Mouse (Mus musculus) naive thymus-derived CD4-positive, alpha-beta T cell, adult 2 months (primary cell): Measurements from ENCODE around the gene Tjp3.

ENCODE experiments used
- DNase-seq: peaks from one replicate; pipeline ENCODE4 v3.0.0-alpha.2; 2011; ENCODE audit warnings: low read depth

Gene Tjp3

DNA sequence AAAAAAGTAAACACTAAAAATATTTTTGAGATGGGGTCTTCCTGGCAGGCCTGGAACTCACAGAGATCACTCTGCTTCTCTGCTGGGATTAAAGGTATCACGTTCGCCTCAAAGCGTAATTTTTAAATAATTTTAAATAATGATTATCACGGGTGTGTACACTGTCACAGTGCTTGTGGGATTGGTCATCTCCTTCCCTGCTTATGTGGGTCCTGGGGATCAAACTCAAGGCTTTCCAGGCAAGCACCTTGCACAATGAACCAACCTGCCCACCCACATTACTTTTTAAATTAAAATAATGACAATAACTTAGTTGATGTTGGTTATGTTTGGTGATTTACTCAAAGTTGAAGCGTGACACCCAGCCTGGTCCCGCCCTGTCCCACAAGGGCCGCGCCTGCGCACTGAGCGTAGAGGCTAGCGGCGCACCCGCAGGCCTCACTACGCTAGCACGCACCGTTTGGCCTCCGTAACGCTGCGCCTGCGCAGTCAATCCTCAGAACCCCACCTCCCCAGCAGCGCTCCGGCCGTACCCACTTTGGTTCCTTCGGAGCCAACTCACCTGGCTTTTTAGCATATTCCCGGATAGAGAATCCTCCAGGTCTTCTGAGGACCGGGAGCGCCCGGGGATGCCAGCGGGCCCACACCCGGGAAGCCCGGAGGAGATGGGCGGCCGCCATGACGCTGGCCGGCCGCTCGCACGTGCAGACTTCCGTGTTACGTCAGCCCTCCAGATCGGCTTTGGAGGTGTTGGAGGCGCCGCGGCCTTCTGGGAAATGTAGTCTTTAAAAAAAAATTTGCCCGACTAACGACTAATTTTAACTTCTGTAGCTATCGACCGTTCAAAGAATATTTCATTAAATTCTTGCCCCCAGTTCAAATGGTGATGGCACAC, 24.9 kb downstream of the Tjp3 start, which contains the start of the genes Mrpl54 and Apba3:
Gene Mrpl54, minus strand, starts transcription at position 724 of the 895 bp plus-strand sequence.
Gene Apba3, plus strand, starts transcription at position 750 of the 895 bp plus-strand sequence.
- peak; percentile 98 for DNase-seq

DNA sequence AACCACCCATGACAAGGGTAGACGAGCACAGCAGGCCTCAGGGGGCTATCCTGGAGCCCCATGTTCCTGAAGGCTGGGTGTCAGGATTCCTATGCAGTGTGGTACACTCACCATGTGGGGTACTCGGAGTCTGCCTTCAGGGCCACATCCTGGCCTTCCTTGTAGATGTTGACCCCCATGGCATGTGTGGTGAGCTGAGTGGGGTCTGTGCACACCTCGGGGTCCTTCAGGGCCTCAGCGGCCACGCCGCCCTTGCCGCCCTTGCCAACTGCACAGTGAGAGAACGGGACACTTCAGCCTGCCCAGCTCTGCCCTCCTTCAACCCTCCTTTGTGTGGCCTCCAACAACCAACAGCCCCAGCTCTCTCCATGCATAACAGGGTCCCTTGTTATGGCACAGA, 25.8 kb downstream of the Tjp3 start:
- DNase-seq = peak; percentile 26

DNA sequence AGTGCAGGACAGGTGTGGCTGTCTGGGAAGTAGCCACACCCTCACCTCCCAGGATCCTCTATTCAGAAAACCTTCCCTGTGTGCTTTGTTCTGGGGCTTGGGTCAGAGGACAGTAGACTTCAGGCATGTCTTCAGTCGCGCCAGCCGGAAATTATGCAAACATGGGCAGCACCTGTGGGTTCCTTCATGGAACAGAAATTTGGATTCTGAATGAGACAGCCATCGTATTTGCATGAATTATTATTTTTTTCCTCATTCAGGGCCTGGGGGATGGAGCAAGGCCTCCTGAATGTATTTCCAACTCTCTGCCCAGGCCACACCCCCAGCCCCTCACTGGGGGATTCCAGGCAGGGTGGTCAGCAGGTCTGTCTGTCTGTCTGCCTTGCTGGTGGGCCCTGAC, 30.4 kb downstream of the Tjp3 start:
- DNase-seq = no peak

DNA sequence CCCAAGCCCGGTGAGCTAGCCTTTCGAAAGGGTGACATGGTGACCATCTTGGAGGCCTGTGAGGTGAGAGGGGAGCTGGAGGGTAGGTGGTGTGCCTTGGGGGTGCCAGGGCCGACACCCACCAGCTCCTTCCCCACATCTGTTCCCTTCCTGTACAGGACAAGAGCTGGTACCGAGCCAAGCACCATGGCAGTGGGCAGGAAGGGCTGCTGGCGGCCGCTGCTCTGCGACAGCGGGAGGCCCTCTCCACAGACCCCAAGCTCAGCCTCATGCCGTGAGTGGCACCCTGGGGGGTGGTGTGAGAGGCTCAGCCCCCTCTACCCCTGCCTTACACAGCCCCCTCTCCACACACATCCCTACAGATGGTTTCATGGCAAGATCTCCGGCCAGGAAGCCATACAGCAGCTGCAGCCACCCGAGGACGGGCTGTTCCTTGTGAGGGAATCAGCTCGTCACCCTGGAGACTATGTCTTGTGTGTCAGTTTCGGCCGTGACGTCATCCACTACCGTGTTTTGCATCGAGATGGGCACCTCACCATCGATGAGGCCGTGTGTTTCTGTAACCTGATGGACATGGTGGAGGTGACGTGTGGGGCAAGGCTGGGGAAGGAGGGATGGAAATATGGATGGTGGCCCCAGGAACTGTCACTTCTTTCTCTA, 32.0 kb downstream of the Tjp3 start:
- DNase-seq = no peak

DNA sequence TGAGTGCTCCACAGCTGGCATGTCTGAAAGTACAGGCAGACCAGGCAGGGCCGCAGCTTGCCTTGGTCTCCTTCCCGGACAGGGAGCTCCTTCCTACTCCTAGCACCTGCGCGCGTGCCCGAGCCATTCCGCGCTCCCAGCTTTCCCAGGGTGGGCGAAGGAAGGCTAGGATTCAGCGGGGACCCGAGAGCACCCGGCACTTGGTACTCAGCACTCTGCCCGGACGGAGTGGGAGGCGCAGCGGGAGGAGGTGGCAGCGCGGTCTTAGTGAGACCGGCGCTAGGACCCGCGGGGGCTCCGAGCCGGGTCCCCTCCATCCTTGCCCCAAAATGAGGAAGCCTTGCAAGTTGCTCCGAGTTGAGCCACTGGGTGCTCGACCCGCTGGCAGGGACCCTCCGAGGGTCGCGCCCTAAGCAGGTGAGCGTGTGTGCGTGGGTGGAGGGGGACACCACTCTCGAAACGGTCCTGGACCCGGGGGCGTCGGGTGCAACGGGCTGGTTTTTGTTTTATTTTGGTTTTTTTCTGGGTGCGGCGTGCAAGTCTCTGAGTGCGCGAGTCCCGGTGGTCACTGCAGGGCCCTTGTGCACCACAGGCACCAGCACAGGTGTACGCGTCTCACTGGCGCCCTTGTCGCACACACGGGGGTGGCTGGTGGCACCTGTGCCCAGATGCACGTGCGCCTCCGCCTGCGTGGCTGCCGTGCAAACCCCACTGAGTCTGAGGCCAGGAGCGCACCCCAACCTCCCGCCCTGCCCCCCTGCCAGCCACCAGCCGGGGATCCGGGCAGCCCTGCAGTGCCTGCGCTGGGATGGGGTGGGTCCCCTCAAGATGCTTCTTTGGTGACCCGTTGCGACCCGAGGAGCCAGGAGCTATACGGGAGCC, 34.0 kb downstream of the Tjp3 start:
- DNase-seq = no peak

DNA sequence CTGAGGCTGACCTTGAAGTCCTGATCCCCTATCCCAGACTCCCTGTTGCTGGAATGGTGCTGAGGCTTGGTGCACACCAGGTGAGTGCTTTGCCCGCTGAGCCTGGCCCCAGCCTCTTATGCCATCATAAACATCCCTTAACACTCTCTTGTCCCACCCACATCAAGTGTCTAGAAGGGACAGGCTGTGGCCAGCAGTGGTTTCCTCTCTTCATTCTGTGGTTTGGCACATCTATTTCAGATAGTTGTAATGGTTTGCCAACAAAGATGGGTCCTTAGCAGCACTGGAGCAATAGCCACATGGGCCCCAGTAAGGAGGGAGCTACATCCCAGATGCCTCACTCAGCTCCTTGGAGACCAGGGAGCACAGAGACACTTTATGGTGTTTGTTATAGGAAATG, 36.5 kb downstream of the Tjp3 start:
- no peak for DNase-seq

DNA sequence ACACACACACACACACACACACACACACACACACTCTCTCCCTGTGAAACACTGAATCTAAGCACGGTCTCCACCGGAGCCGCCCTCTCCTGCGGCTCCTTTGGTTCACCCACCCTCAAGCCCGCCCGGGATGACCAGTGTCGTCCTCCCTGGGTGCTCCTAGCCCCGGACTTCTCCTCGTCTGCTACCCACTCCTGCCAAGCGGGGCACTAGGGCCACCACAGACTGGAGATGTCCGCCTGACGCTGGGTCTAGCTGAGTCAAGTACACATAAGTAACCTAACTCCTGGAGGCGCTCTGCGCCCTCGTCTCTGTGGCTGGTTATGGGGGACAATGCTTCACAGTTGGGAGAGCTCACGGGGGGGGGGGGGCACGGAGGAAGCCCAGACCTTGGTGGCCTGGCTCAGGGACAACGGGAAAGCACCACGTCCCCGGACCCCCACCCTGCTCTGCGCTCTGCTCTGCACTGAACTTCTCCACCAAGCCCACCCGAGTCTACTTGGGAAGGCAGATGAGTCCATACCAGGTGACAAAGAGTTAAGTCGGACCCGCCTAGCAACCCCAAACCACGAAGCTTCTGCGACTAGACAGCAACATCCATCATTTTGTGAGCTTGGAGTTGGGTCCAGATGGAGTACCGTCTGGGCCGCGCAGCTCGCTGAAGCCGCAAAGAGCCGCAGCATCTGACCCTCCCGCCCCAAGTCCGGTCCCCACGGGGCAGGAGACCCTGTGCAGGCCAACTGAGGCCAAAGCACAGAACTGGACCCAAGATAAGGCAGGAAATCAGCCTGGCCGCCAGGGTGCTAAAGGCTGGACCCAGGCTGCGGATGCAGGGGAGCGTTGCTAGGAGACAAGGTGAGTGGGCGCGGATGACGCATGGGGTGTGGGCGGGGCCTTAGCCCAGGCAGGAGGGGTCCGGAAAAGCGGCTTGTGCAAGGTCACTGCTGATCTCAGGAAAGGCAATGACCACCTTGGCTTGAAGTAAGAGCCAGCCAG, 38.7 kb downstream of the Tjp3 start, which contains the start of gene Matk:
Gene Matk, plus strand, starts transcription at position 512 of the 996 bp plus-strand sequence.
- peak; percentile 71 for DNase-seq

DNA sequence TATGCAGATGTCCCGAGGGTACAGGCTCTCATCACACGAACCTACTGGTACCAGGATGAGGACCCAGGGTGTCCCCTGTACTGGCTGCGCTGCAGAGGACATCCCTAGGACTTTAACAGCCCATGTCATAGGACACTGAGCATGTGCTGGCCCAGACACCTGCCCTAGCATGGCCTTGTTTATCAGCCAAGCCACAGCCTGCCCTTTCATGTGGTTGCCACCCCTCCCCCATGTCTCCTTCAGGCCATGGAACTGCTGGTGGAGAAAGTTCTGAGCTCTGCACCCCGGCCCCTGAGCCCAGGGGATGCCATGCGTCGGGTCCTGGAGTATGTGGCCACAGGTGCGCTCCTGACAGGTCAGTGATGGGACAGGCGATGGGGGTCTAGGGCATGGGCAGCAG, 41.9 kb downstream of the Tjp3 start:
- DNase-seq = no peak

DNA sequence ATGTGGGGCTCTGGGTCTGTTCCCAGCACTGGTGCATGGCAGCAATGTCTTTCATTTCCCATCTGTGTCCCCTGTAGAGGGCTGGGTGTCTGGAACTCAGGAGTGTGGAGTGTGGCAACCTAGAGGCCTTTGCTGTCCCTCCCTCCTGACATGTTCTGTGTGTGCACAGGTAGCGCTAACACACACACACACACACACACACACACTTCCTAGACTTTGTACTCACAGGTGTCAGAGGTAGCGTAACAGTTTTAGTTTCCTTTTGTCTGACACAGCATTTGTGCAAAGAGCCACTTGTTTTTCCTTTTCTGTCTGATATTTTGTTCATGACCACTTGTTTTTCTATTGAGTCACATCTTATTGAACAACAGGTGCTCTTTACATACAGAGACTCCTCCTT, 43.6 kb downstream of the Tjp3 start:
- DNase-seq = peak; percentile 88

DNA sequence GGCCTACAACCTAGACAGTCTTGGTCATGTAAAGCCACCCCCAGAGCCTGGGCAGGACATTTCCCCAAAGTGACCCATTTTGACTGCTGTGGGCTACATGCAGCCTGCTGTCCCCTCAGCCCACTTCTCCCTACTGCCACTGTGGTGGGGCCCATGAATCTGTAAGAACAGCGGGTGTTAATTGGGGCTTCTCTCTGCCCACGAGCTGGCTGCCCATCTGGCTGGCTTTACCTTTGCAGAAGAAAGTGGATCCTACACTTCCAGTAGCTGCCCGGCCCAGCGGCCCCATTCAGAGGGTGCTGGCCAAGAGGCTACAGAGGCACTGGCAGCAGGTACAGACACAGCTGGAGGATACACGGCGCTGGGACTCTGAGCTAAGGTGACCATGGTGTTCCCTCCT, 46.2 kb downstream of the Tjp3 start:
- DNase-seq = peak; percentile 27

DNA sequence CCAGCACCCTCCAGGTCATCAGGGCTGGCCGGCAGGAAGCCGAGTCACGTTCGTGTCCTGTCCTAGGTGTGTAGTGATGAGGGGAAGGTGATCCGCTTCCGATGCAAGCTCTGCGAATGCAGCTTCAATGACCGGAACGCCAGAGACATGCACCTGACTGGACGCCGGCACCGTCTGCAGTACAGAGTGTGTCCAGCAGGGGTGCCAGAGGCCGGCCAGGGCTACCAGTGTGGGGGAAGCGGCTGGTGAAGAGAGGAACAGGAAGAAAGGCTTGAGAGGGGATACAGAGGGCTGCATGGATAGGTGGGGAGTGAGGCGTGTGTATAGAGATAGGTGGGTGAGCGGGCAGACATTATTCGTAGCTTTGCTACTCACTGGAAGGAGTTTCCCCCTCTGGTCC, 46.8 kb downstream of the Tjp3 start:
- DNase-seq = peak; percentile 86

DNA sequence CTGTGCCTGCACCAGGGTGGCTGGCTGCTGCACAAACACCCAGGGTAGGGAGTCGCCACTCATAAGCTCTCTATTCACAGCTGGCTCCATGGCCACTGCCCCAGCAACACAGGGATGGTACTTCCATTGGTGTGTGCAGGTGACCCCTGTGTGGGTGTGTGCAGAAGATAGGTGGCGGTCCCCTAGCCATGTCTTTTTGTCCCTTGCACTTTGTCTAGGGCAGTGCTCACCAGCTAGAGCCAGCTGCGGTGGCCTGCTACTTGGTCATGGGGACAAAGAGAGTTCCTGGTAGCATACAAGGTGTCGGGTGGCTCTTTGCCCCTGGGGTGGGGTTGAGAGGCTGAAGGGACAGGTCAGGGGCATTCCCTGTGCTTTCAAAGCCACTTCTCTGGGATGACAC, 47.2 kb downstream of the Tjp3 start:
- no peak for DNase-seq

DNA sequence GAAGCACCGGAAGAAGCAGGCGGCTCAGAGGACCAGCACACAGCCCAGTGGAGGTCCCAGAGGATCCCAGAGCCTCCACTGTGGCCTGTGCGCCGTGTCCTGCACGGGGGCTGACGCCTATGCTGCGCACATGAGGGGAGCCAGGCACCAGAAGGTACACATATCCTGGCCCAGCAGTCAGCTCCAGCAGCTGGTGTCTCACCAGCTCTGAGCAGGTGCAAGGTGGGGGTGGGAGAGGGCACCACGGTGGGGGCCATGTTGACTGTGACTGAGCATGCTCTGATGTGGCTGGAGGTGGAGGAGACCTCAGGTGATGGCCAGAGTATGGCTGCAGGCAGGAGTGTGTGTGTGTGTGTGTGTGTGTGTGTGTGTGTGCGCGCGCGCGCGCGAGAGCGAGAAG, 49.4 kb downstream of the Tjp3 start:
- no peak for DNase-seq

DNA sequence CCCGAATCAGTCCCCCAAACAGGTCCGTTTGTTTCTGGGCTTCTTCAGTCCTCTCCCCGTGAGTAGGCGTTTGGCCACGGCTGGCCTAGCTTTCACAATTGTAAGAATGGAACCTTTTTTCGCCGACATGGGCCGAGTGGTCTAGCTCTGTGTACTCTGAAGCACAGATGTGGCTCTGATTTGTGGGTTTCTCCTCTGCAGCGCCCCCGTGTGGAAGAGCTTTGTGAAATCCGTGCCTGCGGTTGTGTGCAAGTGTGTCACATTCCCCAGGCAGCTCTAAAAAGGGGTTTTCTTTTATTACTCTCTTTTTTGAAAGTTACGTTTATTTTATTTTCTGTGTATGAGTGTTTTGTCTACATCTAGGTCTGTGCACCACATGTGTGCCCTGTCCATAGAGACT, 50.5 kb downstream of the Tjp3 start:
- DNase-seq = peak; percentile 83

DNA sequence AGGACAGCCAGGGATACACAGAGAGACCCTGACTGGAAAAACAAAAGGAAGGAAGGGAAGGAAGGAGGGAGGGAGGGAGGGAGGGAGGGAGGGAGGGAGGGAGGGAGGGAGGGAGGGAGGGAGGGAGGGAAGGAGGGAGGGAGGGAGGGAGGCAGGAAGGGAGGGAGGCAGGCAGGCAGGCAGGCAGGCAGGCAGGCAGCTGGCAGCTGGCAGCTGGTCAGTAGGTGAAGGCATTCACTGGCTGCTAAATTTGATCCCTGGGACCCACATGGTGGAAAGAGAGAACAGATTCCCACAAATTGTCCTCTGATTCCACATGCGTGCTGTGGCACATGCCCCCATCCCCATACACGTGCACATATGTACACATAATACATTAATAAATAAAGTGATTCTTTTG, 52.8 kb downstream of the Tjp3 start:
- DNase-seq = no peak

DNA sequence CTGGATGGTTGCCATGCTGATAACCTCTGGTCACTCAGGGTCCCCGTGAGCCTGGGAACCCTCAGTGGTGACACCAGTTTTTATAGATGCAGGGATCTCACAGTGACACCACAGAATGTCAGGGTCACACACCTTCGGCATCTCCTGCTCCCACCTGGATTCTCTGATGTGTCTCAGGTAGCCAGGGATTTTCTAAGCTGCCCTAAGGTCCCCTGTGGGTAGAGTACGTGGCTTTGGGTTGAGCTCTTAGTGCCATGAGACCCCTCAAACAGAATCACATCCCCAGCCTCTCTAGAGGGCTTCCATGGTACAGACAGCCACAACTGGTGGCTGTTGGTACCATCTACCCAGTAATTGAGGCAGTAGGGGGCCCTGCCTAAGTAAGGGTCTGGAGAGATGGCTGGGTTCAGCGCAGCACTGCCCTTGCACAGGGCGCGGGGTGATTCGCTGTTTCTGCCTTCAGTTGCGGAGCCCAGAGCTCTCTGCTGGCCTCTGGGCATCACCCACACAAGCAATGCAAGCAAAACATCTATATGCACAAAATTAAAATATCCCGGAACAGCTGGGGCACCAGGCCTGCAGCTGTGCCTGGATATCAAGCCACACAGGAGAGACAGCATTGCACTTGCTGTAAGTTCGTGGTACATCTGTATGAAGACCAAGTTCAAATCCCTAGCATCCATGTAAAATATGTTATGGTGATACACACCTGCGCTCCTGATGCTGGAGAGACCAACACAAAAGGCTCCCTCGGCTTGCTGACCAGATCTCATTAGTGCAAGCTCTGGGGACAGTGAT, 54.7 kb downstream of the Tjp3 start:
- no peak for DNase-seq

DNA sequence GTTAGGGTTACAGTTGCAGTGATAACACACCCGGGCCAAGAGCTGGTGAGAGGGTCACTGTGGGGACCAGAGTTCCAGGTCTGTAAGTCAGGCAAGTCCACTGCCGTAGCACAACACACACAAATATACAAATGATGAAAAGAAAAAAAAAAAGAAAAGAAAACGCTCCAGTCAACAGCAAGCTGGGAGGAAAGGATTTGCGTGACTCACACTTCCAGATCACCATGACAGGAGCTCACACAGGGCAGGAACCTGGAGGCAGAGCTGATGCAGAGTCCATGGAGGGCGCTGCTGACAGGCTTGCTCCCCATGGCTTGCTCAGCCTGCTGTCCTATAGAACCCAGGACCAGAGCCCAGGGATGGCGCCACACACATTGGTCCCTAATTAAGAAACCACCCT, 57.2 kb downstream of the Tjp3 start:
- no peak for DNase-seq

DNA sequence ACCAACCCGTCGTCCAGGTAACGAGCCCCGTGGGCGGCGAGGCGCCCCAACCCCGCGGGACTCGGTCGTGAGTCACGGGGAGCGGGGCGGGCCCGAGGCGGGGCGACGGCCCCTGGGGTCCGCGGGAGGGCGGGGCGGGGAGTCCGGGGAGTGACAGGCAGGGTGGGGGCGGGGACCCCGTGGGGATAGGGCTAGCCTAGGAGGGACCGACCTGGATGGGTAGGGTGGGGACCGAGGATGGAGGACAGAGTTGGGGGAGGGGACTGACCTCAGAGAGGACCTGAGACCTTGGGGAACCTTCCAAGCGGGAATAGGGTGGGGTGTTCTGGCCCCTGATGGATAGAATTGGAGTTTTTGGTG, 58.2 kb downstream of the Tjp3 start:
- no peak for DNase-seq

DNA sequence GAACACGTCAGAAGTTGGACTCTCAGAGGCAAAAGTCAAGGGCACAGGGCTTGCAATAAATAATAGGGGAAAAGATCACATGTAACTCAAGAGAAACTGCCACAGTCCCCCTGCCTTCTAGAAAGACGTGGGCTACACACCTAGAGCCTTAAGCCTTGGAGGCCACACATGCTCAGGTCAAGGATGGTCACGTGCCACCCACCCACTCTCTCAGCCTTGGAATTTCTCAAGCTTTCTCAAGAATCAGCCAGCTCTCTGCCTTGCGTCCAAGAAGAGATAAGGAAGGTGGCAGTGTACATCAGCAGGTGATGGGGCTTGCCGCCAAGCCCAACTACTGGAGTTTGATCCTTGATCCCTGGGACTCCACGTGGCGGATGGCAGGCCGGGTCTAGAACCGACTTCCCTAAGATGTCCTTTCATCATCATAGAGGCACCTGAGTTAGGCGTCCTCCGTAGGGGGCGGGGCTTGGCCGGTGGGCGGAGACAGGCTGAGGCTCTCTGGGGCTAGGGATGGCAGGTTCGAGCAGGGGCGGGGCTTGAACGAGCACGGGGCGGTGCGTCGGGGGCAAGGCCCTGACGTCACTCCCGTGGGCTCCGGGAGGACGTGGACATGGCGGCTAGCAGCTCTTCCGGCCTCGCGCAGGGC, 58.7 kb downstream of the Tjp3 start, which contains the start of gene Zfr2:
Gene Zfr2, plus strand, starts transcription at position 576 of the 646 bp plus-strand sequence.
- peak; percentile 97 for DNase-seq

DNA sequence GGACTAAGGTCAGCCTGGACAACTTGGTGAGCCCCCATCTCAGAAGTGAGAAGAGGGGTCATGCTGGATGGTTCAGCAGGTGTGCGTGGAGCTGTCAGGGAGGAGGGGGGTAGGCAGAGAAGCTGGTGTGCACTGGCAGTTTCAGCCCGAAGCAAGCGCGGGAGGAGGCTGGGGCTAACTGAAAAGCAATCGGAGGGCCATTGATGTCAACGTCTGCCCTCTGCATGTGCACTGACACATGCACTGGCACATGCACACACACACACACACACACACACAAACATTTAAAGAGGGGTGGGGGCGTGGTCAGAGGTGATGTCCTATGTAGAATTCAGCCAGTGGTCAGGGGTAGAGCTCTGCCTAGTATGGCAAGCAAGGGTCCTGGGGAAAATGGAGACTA, 59.9 kb downstream of the Tjp3 start:
- no peak for DNase-seq
